Mouse (Mus musculus): Measurements from ENCODE around the gene Mroh7. TPM values are rescaled to one million over a fixed set of nuclear protein-coding genes. Genes with fewer than 3 reads are reported as not detected.
"Not testable (repeated sequence)": the region's sequence is repeated elsewhere in the genome, so short reads cannot be mapped to it uniquely, and the experiment has no call there.

Mroh7 gene
- total RNA-seq (2021), result under 1 TPM; 0.47 to 0.64 TPM
- long read RNA-seq, experiment 1, result 0 reads
- long read RNA-seq, experiment 2, result 0 reads

DNA sequence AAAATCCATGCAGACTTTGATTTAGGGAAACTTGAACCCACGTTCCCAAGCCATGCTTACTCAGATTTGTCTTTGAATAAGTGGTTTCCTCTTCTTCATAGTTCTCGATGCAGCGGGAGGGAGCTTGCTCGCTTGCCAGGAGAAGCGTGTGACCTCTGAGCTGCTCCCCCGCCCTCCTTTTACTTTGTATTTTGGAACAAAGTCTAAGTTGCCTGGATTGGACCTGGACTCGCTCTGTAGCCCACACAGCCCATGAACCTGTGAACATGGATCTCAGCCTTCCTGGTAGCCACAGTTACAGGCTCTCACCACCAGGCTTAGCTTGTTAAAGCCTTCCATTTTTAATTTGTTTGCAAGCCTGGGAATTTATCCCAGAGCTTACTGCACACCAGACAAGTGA lies at the start of gene Mroh7:
TSS of gene Mroh7 (minus strand) at position 112 of the 400 bp plus-strand sequence.
- intact Hi-C loops (cut with DNase I), result no loop called here
- no peak for DNase-seq

- intact Hi-C loops (cut with DNase I), result no loop called here
- no peak for DNase-seq
These were observed 49.3 kb upstream of the Mroh7 start for GRCm38 (mm10) chr4:106780045-106780444.

- DNase-seq, result peak; percentile 94 to 97
- intact Hi-C loops (cut with DNase I), result no loop called here
These were observed 47.5 kb upstream of the Mroh7 start for GRCm38 (mm10) chr4:106778116-106778788.

DNA sequence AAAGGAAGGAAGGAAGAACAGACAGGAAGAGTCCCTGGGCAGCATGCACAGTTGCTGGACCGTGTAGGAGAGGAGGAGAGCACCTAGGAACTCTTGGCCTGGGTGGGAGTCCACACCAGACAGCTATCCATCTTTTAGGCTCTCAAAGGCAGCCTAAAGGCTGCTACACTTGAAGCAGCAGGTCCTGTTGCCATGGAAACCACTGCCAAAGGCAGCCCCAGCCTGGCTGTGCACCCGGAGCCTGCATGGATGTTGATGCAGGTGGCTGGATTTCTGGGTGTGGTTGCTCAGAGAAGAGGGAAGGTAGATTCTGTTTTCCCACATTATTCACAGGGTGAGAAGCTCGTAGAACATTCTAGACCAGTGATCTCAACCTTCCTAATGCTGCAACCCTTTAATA lies 46.3 kb upstream of the Mroh7 start:
- intact Hi-C loops (cut with DNase I), result no loop called here
- no peak for DNase-seq

GRCm38 (mm10) chr4:106775767-106776166 lies 45.0 kb upstream of the Mroh7 start:
- intact Hi-C loops (cut with DNase I); DNase-seq: not testable (repeated sequence)

DNA sequence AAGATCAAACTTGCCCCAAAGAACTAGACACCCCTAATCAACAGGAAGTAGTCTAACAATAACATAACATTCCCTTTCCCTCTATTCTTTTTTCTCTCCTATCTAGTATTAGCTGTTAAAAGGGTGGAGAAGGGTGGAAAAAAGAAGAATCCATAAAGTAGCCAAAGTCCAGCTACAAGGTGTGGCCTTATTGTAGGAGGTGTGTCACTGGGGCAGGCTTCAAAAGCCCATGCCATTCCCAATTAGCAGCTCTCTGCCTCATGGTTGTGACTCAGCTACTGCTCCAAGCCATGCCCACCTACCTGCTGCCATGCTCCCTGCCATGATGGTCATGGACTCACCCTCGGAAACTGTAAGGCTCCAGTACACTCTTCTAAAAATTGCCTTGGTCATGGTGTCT lies 41.8 kb upstream of the Mroh7 start:
- DNase-seq, result no peak
- intact Hi-C loops (cut with DNase I), result no loop called here

GRCm38 (mm10) chr4:106769306-106769705 lies 38.6 kb upstream of the Mroh7 start:
- intact Hi-C loops (cut with DNase I), result no loop called here
- no peak for DNase-seq

DNA sequence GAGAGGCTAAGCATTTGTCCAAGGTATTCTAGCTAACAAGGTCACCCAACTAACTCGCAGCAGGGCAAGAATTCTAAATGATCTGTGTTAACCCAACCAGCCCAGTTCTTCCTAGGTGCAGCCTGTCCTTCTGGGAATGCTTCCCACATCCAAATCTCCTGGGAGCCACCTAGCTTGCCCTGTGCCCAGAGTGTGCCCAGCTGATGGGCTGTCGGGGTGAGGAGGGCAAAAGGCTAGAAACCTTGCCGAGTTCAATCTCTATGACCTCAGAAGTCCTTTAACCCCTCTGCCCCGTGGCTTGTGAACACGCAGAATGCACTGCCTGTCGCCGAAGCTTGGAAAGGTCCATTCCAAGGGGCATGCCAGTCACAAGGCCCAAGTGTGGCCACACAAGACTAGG lies 33.4 kb upstream of the Mroh7 start:
- intact Hi-C loops (cut with DNase I), result no loop called here
- DNase-seq, result no peak

- intact Hi-C loops (cut with DNase I), result loop anchor here (5.0 kb wide), 1 partner anchor 86 kb away; no protein-coding TSS in a partner anchor
- DNase-seq, result no peak
These were observed 21.0 kb upstream of the Mroh7 start for GRCm38 (mm10) chr4:106751726-106752125.

- DNase-seq, result peak; percentile 41 to 42
- intact Hi-C loops (cut with DNase I), result loop anchor here (5.0 kb wide), 2 partner anchors 88 to 413 kb away; no protein-coding TSS in a partner anchor
These were observed 19.0 kb upstream of the Mroh7 start for GRCm38 (mm10) chr4:106749699-106750098.

DNA sequence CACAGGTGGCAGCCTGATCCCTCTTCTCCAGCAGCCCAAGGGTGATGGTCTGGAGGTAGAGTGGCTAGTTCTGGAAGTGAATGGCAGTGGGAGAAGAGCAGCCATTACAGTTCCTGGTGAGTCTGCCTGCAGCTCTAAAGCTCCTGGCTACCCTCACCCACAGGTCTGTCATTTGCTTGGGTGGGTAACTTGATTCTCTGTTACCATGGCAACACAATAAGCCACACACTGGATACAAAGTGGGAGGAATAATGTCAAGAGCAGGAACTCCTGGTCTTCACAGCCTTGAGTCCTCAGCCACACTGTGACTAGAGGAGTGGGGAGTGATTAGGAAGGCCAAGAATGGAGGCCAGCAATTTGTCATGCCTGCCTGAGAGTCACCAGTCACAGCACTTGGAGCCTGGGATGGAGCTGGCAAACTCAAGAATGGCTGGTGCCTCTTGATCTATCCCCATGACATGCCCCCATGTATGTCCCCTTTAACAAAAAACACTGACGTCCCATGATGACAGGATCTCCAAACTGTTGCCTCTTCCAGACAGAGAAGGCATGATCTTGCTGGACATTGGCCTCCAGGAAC lies 16.4 kb upstream of the Mroh7 start:
- DNase-seq, result no peak
- intact Hi-C loops (cut with DNase I), result loop anchor here (5.0 kb wide), 1 partner anchor 415 kb away; no protein-coding TSS in a partner anchor

GRCm38 (mm10) chr4:106745862-106746261 lies 15.1 kb upstream of the Mroh7 start:
- intact Hi-C loops (cut with DNase I), result loop anchor here (5.0 kb wide), 1 partner anchor 416 kb away; no protein-coding TSS in a partner anchor
- DNase-seq, result no peak

GRCm38 (mm10) chr4:106737904-106738303 lies 7.2 kb upstream of the Mroh7 start:
- no peak for DNase-seq
- intact Hi-C loops (cut with DNase I), result no loop called here

- DNase-seq; intact Hi-C loops (cut with DNase I): not testable (repeated sequence)
These were observed 6.2 kb upstream of the Mroh7 start for GRCm38 (mm10) chr4:106736884-106737283.

DNA sequence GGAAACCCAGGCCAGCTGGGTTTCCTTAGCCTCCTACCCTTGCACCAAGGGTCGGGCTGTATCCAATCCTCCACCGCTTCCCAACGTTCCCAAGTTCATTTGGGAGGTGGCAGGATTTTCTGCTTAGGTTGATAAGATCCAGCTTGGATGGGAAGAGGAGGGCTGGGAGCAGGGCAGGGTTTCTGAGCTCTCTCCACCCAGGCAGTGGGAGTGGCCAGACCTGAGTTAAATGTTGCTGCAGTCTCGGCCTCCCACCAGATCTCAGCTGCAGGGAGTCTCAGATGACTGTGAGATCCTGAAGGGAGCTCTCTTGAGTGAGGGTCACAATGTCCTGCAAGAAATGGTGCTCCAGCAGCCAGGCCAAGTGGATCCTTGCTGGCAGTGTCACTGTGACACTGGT lies 2.9 kb upstream of the Mroh7 start, which contains the start of gene Fam151a:
TSS of gene Fam151a (plus strand) at position 254 of the 400 bp plus-strand sequence.
- DNase-seq, result no peak
- intact Hi-C loops (cut with DNase I), result no loop called here

- intact Hi-C loops (cut with DNase I), result no loop called here
- no peak for DNase-seq
These were observed 10.1 kb downstream of the Mroh7 start for GRCm38 (mm10) chr4:106720631-106721030.

DNA sequence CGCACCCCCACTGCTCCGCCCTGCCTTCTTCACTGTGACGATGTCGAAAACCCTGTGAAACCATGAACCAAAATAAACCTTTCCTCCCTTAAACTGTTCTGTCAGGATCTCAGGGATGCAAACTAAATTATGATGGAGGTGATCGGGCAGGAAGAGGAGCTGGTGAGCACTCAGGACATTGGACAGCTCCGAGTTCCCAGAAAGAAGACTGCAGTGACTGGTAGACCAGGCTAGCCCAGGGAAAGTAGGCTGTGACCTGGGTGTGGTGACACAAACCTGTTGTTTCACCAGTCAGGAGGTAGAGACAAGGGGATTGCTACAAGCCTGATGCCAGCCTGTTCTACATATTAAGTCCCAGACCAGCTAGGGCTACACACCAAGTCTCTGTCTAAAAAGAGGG lies 17.1 kb downstream of the Mroh7 start:
- no peak for DNase-seq
- intact Hi-C loops (cut with DNase I), result no loop called here

DNA sequence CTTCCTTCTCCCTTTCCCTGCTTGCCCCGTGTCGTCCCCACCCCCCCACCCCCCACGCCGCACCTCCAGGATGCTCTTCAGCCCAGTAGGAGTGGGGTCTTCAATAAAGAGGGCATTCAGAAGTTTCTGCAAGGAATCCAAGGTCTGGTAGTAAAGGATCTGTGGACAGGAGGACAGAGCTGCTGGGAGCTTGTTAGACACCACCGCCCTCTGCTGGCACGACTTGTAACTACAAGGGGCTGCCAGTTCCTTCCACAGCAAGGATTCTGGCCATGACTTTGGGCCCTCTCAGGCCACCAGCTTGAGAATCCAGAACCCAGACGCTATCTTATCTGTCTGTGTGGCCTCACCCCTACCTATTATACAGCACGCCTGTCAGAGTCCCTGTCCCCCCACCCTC lies 22.3 kb downstream of the Mroh7 start:
- DNase-seq, result peak; percentile 65 to 66
- intact Hi-C loops (cut with DNase I), result loop anchor here (1.0 to 2.0 kb wide), 2 partner anchors 77 to 94 kb away; no protein-coding TSS in a partner anchor

DNA sequence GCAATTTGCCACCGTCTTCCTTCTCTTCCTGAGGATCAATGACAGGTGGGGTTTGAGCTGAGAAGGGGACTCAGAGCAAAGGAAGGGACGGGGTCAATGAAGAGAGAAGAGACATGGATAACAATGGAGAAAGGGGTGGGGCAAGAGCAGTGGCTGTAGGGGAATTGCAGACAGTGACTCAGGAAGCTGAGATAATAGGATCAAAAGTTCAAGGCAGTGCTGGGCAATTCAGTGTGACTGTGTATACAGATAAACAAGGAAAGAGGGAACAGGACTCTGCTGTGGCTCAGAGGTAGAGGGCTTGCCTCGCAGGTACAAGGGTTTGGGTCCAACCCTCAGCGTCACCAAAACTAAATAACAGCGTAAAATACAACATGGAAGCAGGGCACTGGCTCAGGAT lies 22.8 kb downstream of the Mroh7 start:
- no peak for DNase-seq
- intact Hi-C loops (cut with DNase I), result loop anchor here (1.0 to 2.0 kb wide), 2 partner anchors 77 to 93 kb away; no protein-coding TSS in a partner anchor

GRCm38 (mm10) chr4:106705096-106705665 lies 25.5 kb downstream of the Mroh7 start:
- intact Hi-C loops (cut with DNase I), result no loop called here
- DNase-seq, result no peak

DNA sequence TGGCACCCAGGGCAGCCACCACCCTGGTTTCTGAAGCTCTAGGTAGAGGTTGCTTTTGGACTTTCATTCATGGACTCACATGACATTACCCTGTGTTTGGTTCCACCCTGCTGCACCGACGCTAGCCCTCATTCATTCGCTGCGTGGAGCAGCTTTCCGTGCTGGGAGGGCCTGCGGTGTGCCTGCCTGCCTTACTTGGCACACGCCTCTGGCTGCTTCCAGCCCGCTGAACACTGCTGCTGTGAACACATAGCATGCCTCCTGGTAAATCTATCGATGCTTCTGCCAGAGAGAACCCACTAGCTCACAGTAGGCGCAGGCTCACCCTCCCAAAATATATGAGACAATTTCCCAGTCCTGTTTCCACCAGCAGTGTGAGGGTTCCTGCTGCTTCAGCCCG lies 26.3 kb downstream of the Mroh7 start:
- no peak for DNase-seq
- intact Hi-C loops (cut with DNase I), result no loop called here

Measured in gastrocnemius, postnatal 36 days (tissue).